Mouse (Mus musculus) liver, adult 2 months (tissue): Measurements from ENCODE around the gene Rln3. TPM values are rescaled to one million over a fixed set of nuclear protein-coding genes. Genes with fewer than 3 reads are reported as not detected.

Experiments used
- DNase-seq: peaks from one replicate; pipeline ENCODE4 v3.0.0-alpha.2; 2011; ENCODE audit warnings: low read depth, low spot score; ENCODE audit errors: extremely low read depth
- H3K27ac ChIP-seq: fragments of 200-500 bp; replicated peaks from 2 replicates; pipeline ENCODE4 v1.5.1; 2012; ENCODE audit warnings: low read depth, mild to moderate bottlenecking, control low read depth, inconsistent platforms, low read length; ENCODE audit not compliant: insufficient read depth
- H3K27me3 ChIP-seq: fragments of 200-500 bp; 2 replicates; pipeline ENCODE4 v1.6.1; 2012; ENCODE audit warnings: mild to moderate bottlenecking, moderate library complexity, low read length, inconsistent platforms; ENCODE audit not compliant: control insufficient read depth, insufficient read depth
- H3K36me3 ChIP-seq: fragments of 200-500 bp; 2 replicates; pipeline ENCODE4 v1.6.1; 2012; ENCODE audit warnings: low read length, inconsistent platforms; ENCODE audit not compliant: control insufficient read depth, insufficient read depth
- H3K4me1 ChIP-seq: fragments of 200-500 bp; 2 replicates; pipeline ENCODE4 v1.6.1; 2011; ENCODE audit warnings: low read length; ENCODE audit not compliant: control insufficient read depth, insufficient read depth
- H3K4me3 ChIP-seq: fragments of 200-500 bp; 2 replicates; pipeline ENCODE4 v1.5.1; 2011; ENCODE audit warnings: low read depth, mild to moderate bottlenecking, control low read depth, low read length, moderate library complexity; ENCODE audit not compliant: insufficient read depth
- H3K79me2 ChIP-seq: fragments of 200-500 bp; 2 replicates; pipeline ENCODE4 v1.6.1; 2012; ENCODE audit warnings: inconsistent platforms, mild to moderate bottlenecking, low read length, moderate library complexity; ENCODE audit not compliant: control insufficient read depth, insufficient read depth
- H3K9ac ChIP-seq: fragments of 200-500 bp; 2 replicates; pipeline ENCODE4 v1.6.1; 2012; ENCODE audit warnings: low read depth, mild to moderate bottlenecking, control low read depth, inconsistent platforms, low read length
- POLR2A ChIP-seq: fragments of 200-500 bp; IDR thresholded peaks from 2 replicates; pipeline ENCODE4 v1.6.1; 2011; ENCODE audit warnings: low read length, control low read depth; ENCODE audit not compliant: insufficient read depth; ENCODE audit errors: extremely low read depth
- WGBS: fragments of 180-500 bp; shearing (Covaris S2); methylation state at CpG from one replicate; pipeline ENCODE4 v1.1.7; 2018; 5-methylcytosine and 5-hydroxymethylcytosine counted together
- polyA plus RNA-seq: library from polyadenylated mRNA; depleted of rRNA; stranded (reverse); fragments of >200 nt; gene quantifications from 2 replicates; pipeline ENCODE4 v1.2.3, GENCODE M21; 2012; rRNA removed
- total RNA-seq: library from RNA; depleted of rRNA; stranded (reverse); fragments of >200 nt; gene quantifications from 2 replicates; pipeline ENCODE4 v1.2.3, GENCODE M21; 2014; rRNA removed

Gene Rln3
- total and polyA plus RNA-seq, 2 experiments: not detected

- no peak overlapping the region for H3K27ac ChIP-seq
- no peak overlapping the region for H3K4me3 ChIP-seq
- TF ChIP-seq POLR2A: no peak
- no peaks in the 10 kb centered on the region for H3K79me2 ChIP-seq
- peaks cover 6% of the 10 kb centered on the region for H3K4me1 ChIP-seq
- H3K27me3 ChIP-seq: no peaks in the 10 kb centered on the region
- 60% methylated on average over 3 of the region's 3 CpGs for WGBS
- DNase-seq: no peak
- peaks cover 16% of the 10 kb centered on the region for H3K36me3 ChIP-seq
- H3K9ac ChIP-seq: no peak overlapping the region
Observed at GRCm38 (mm10) chr8:83994030-83994429, 50.8 kb downstream of the Rln3 start.

Other genes starting within 250 kb of the Rln3 start
- 1.6 TPM in 2 replicates for gene Adgrl1, start 144.9 kb downstream of the Rln3 start, total RNA-seq
- 2.7 and 3.5 TPM in 2 replicates for gene Adgrl1, start 144.9 kb downstream of the Rln3 start, polyA plus RNA-seq
- 1.8 and 2.0 TPM in 2 replicates for gene Gm10644, start 89.8 kb downstream of the Rln3 start, total RNA-seq
- gene Gm10644, start 89.8 kb downstream of the Rln3 start, polyA plus RNA-seq: 4.0 and 4.3 TPM in 2 replicates
- gene Asf1b, start 89.5 kb downstream of the Rln3 start, total RNA-seq: 0.37 and 1.1 TPM in 2 replicates
- 0.86 and 1.4 TPM in 2 replicates for gene Asf1b, start 89.5 kb downstream of the Rln3 start, polyA plus RNA-seq
- gene Prkaca, start 72.0 kb downstream of the Rln3 start, total RNA-seq: 23.0 and 24.9 TPM in 2 replicates
- 47.8 and 56.5 TPM in 2 replicates for gene Prkaca, start 72.0 kb downstream of the Rln3 start, polyA plus RNA-seq
- gene Samd1, start 47.3 kb downstream of the Rln3 start, total RNA-seq: 4.0 and 7.2 TPM in 2 replicates
- gene Samd1, start 47.3 kb downstream of the Rln3 start, polyA plus RNA-seq: 11.9 and 12.2 TPM in 2 replicates
- 0.20 and 0.46 TPM in 2 replicates for gene 1700067K01Rik, start 43.5 kb downstream of the Rln3 start, total RNA-seq
- gene 1700067K01Rik, start 43.5 kb downstream of the Rln3 start, polyA plus RNA-seq: 0.11 and 0.26 TPM in 2 replicates
- gene 2210011C24Rik, start 32.8 kb downstream of the Rln3 start, total RNA-seq: 0.20 and 0.28 TPM in 2 replicates
- gene 2210011C24Rik, start 32.8 kb downstream of the Rln3 start, polyA plus RNA-seq: 0.21 and 0.34 TPM in 2 replicates
- gene Palm3, start 23.5 kb downstream of the Rln3 start, total RNA-seq: not detected in 2 replicates
- gene Palm3, start 23.5 kb downstream of the Rln3 start, polyA plus RNA-seq: not detected in 2 replicates
- gene Il27ra, start 2.4 kb downstream of the Rln3 start, total RNA-seq: 1.4 and 1.5 TPM in 2 replicates
- gene Il27ra, start 2.4 kb downstream of the Rln3 start, polyA plus RNA-seq: 1.4 and 2.1 TPM in 2 replicates
- 0.65 and 0.74 TPM in 2 replicates for gene Gm10643, start 20.1 kb upstream of the Rln3 start, total RNA-seq
- gene Gm10643, start 20.1 kb upstream of the Rln3 start, polyA plus RNA-seq: 0.10 TPM in 1 of 2 replicates, not detected in the other
- 1.8 and 2.6 TPM in 2 replicates for gene Rfx1, start 21.8 kb upstream of the Rln3 start, total RNA-seq
- 6.4 and 8.3 TPM in 2 replicates for gene Rfx1, start 21.8 kb upstream of the Rln3 start, polyA plus RNA-seq
- gene Dcaf15, start 59.8 kb upstream of the Rln3 start, total RNA-seq: 1.4 and 2.2 TPM in 2 replicates
- 9.2 and 9.9 TPM in 2 replicates for gene Dcaf15, start 59.8 kb upstream of the Rln3 start, polyA plus RNA-seq
- gene Podnl1, start 81.0 kb upstream of the Rln3 start, total RNA-seq: 0.13 TPM in 1 of 2 replicates, not detected in the other
- 0.51 and 0.86 TPM in 2 replicates for gene Podnl1, start 81.0 kb upstream of the Rln3 start, polyA plus RNA-seq
- gene Cc2d1a, start 102.9 kb upstream of the Rln3 start, total RNA-seq: 4.0 and 5.6 TPM in 2 replicates
- 10.4 and 10.6 TPM in 2 replicates for gene Cc2d1a, start 102.9 kb upstream of the Rln3 start, polyA plus RNA-seq
- gene 4930432K21Rik, start 103.0 kb upstream of the Rln3 start, total RNA-seq: not detected in 2 replicates
- 0.07 and 0.11 TPM in 2 replicates for gene 4930432K21Rik, start 103.0 kb upstream of the Rln3 start, polyA plus RNA-seq
- gene Nanos3, start 140.2 kb upstream of the Rln3 start, total RNA-seq: not detected in 2 replicates
- gene Nanos3, start 140.2 kb upstream of the Rln3 start, polyA plus RNA-seq: not detected in 2 replicates
- 2.8 and 3.7 TPM in 2 replicates for gene Zswim4, start 192.1 kb upstream of the Rln3 start, total RNA-seq
- gene Zswim4, start 192.1 kb upstream of the Rln3 start, polyA plus RNA-seq: 6.9 and 8.4 TPM in 2 replicates
- gene D8Ertd738e, start 204.7 kb upstream of the Rln3 start, total RNA-seq: 103 and 115 TPM in 2 replicates
- 99.3 and 105 TPM in 2 replicates for gene D8Ertd738e, start 204.7 kb upstream of the Rln3 start, polyA plus RNA-seq
- 17.1 and 25.8 TPM in 2 replicates for gene Mri1, start 212.3 kb upstream of the Rln3 start, total RNA-seq
- 43.1 and 75.7 TPM in 2 replicates for gene Mri1, start 212.3 kb upstream of the Rln3 start, polyA plus RNA-seq
- gene Ccdc130, start 225.4 kb upstream of the Rln3 start, total RNA-seq: 2.3 and 6.9 TPM in 2 replicates
- gene Ccdc130, start 225.4 kb upstream of the Rln3 start, polyA plus RNA-seq: 8.7 and 19.1 TPM in 2 replicates